Mouse (Mus musculus): Measurements from ENCODE around the gene Sbk1.

The Sbk1 gene

GRCm38 (mm10) chr7:126340206-126340618, 67.8 kb downstream of the Sbk1 start:
- no peak for DNase-seq

- DNase-seq, result no peak
Measured at GRCm38 (mm10) chr7:126340896-126341295, 68.5 kb downstream of the Sbk1 start.
